Mouse (Mus musculus): ENCODE data around the gene Sec14l5. TPM values are rescaled to one million over a fixed set of nuclear protein-coding genes. Genes with fewer than 3 reads are reported as not detected.

Gene Sec14l5
- total and polyA plus RNA-seq, 2 experiments from 2014 or later, result 0.08 to 0.48 TPM

DNA sequence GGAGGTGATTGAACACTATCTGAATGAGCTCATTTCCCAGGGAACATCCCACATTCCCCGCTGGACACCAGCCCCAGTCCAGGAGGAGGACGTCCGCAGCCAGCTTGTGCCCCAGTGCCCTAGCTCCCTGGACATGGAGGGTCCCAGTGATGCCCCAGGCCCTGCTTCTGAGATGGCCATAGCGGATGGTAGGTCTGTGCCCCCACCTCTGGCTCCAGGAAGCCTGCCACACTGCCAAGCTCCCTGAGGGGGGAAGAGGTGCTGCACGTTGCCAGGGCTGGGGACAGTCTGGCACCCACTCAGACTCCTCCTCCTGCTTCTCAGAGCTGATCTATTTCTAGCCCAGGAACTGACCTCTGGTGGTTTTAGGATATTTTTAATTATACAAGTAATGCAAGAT, 21.9 kb downstream of the Sec14l5 start:
- H3K27ac ChIP-seq (ENCODE audit: low read depth, low read length), result no peak overlapping the region
- no peak overlapping the region for H3K4me2 ChIP-seq (ENCODE audit: low read depth)
- H3K9me3 ChIP-seq (ENCODE audit: low read length), result no peaks in the 10 kb centered on the region
- no peaks in the 10 kb centered on the region for H3K27me3 ChIP-seq (ENCODE audit: insufficient read depth, low read length)
- no peak overlapping the region for H3K4me3 ChIP-seq (ENCODE audit: low read depth, low read length)
- no peaks in the 10 kb centered on the region for H3K36me3 ChIP-seq (ENCODE audit: insufficient read depth)
- H3K4me1 ChIP-seq (ENCODE audit: insufficient read depth), result no peaks in the 10 kb centered on the region
- DNase-seq, result no peak
- TF ChIP-seq CTCF (IDR thresholded peaks at IDR 0.05; ENCODE audit: low read depth), result no peak
- no peak overlapping the region for H3K9ac ChIP-seq
- no peak for ATAC-seq
- 75% methylated on average over 5 of the region's 5 CpGs for WGBS

DNA sequence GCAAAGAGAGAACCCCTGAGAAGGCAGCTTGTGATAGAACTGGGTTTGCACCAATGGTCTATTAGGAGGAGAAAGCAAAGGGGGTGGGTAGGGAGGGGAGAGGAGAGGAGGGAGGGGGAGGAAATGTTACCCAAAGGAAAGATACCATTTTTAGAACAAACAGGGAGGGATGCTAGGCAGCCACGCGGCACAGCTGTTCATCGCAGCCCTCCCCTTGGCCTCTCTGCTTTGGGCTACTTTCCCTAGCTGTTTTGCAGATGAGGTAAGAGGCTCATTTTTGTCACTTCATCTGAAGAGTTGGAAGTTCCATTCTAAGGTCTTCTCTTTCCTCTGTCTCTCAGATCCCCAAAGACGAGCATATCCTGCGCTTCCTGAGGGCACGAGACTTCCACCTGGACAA, 25.7 kb downstream of the Sec14l5 start:
- Histone ChIP-seq H3K27ac (ENCODE audit: low read depth, low read length) (no peak overlapping the region), H3K4me3 (ENCODE audit: low read depth, low read length) (no peak overlapping the region), H3K4me2 (ENCODE audit: low read depth) (no peak overlapping the region), H3K27me3 (ENCODE audit: insufficient read depth, low read length) (no peaks in the 10 kb centered on the region), H3K9ac (no peak overlapping the region), H3K36me3 (ENCODE audit: insufficient read depth) (no peaks in the 10 kb centered on the region), H3K4me1 (ENCODE audit: insufficient read depth) (no peaks in the 10 kb centered on the region), H3K9me3 (ENCODE audit: low read length) (no peaks in the 10 kb centered on the region)
- no peak for TF ChIP-seq CTCF (IDR thresholded peaks at IDR 0.05; ENCODE audit: low read depth)
- WGBS, result 95% methylated on average over 6 of the region's 6 CpGs
- no peak for DNase-seq
- no peak for ATAC-seq

DNA sequence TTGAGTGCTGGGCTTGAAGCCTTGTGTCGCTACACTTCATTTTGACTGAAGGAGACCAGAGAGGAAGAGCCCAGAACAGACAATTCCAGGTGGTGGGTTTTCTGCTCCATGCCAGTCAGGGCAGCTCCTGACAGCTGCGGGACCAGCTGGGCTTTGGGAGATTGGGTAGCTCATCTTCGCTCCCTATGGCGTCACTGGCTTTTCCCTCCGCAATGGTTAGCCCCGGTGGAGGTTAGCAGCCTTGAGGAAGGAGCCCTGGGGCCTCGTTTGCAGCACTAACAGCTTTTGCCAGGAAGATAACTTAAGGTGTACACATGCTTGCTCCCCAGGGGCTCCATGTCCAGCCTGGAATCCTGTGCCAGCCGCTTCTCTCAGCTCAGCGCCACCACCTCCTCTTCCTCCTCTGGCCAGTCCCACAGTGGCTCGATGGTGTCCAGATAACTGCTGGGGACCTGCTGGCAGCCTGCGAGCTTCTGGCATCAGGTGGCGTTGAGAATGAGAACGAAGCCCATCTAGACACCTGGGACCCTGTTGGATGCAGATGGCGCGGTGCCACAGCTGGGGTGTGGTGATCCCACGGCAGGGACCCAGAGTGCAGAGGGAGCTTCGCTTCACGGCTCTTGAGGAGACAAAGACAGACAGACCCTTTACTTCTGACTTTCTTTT, 36.5 kb downstream of the Sec14l5 start:
- TF ChIP-seq CTCF (IDR thresholded peaks at IDR 0.05; ENCODE audit: low read depth), result no peak
- DNase-seq (no peak), ATAC-seq (no peak)
- no peak overlapping the region for H3K9ac ChIP-seq
- H3K27me3 ChIP-seq (ENCODE audit: insufficient read depth, low read length), result no peaks in the 10 kb centered on the region; the same call in 1 of the 2 replicates
- H3K4me2 ChIP-seq (ENCODE audit: low read depth), result no peak overlapping the region
- H3K4me3 ChIP-seq (ENCODE audit: low read depth, low read length), result no peak overlapping the region
- no peak overlapping the region for H3K27ac ChIP-seq (ENCODE audit: low read depth, low read length)
- H3K4me1 ChIP-seq (ENCODE audit: insufficient read depth), result no peaks in the 10 kb centered on the region
- no peaks in the 10 kb centered on the region for H3K9me3 ChIP-seq (ENCODE audit: low read length)
- H3K36me3 ChIP-seq (ENCODE audit: insufficient read depth), result no peaks in the 10 kb centered on the region
- 83% methylated on average over 18 of the region's 18 CpGs for WGBS

DNA sequence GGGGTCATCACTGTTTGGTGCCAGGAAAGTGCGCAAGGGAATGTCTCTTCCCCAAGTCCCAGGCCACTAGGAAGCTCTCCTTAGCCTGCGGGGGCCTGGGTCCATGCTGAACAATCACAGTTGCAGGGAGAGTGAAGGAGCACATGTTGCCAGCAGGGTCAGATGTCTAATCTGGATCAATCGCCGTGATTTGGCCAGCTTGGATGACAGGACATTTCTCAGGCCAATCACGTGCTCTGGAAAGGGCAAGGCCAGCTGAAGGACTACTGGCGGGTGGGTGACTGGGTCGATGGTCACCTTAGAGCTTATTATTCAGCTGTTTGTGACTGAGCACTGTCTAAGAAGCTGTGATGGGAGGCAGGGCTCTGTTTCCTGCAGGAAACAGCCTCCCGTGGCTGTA, 37.2 kb downstream of the Sec14l5 start:
- 68% methylated on average over 8 of the region's 8 CpGs for WGBS
- Histone ChIP-seq H3K4me3 (ENCODE audit: low read depth, low read length) (no peak overlapping the region), H3K27ac (ENCODE audit: low read depth, low read length) (no peak overlapping the region), H3K36me3 (ENCODE audit: insufficient read depth) (no peaks in the 10 kb centered on the region), H3K9ac (no peak overlapping the region), H3K4me2 (ENCODE audit: low read depth) (no peak overlapping the region), H3K9me3 (ENCODE audit: low read length) (no peaks in the 10 kb centered on the region), H3K4me1 (ENCODE audit: insufficient read depth) (no peaks in the 10 kb centered on the region), H3K27me3 (ENCODE audit: insufficient read depth, low read length) (no peaks in the 10 kb centered on the region; the same call in 1 of the 2 replicates)
- DNase-seq (no peak), ATAC-seq (no peak)
- no peak for TF ChIP-seq CTCF (IDR thresholded peaks at IDR 0.05; ENCODE audit: low read depth)

DNA sequence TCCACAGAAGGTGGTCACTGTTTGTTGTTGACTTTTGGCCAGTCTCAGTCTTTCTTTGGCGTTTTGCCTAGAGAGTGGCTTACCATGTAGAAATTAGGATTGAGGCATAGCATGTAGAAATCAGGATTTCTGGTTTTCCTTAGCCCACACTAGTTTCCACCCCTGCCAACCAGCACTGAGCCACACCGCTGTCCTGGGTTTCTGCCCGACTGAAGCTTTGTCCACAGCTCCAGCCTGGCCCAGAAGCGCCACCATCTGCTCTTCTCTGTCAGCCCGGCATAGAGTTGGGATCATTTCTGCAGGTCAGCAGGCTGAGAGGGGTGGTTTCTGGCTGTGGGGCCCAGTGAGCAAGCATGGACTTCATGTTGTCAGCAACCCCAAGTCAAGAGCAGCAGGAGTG, 38.0 kb downstream of the Sec14l5 start:
- Histone ChIP-seq H3K27me3 (ENCODE audit: insufficient read depth, low read length) (no peaks in the 10 kb centered on the region; the same call in 1 of the 2 replicates), H3K4me2 (ENCODE audit: low read depth) (no peak overlapping the region), H3K9ac (no peak overlapping the region), H3K4me3 (ENCODE audit: low read depth, low read length) (no peak overlapping the region), H3K36me3 (ENCODE audit: insufficient read depth) (no peaks in the 10 kb centered on the region), H3K27ac (ENCODE audit: low read depth, low read length) (no peak overlapping the region), H3K4me1 (ENCODE audit: insufficient read depth) (no peaks in the 10 kb centered on the region), H3K9me3 (ENCODE audit: low read length) (no peaks in the 10 kb centered on the region)
- no peak for TF ChIP-seq CTCF (IDR thresholded peaks at IDR 0.05; ENCODE audit: low read depth)
- DNase-seq (no peak), ATAC-seq (no peak)
- WGBS, result 75% methylated on average over 5 of the region's 5 CpGs

DNA sequence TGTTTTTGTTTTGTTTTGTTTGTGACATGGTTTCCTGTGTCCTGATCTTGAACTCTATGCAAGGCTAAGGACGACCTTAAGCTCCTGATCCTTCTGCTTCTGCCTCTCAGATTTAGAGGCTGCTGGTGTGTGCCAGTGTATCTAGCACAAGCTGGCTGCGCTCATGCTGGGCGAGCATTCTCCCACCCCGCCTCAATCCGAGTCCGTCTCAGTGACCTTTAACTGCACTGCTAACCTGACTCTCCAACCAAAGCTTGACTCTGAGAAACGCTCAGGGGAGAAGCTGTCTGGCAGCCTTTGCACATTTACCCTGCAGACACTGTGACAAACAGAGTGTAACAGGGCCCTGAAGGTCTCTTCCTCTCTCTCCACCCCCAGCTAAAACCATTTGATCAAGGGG, 38.8 kb downstream of the Sec14l5 start:
- no peak overlapping the region for H3K9ac ChIP-seq
- TF ChIP-seq CTCF (IDR thresholded peaks at IDR 0.05; ENCODE audit: low read depth), result no peak
- DNase-seq, result no peak
- H3K27ac ChIP-seq (ENCODE audit: low read depth, low read length), result no peak overlapping the region
- no peak overlapping the region for H3K4me3 ChIP-seq (ENCODE audit: low read depth, low read length)
- H3K9me3 ChIP-seq (ENCODE audit: low read length), result no peaks in the 10 kb centered on the region
- no peaks in the 10 kb centered on the region; the same call in 1 of the 2 replicates for H3K27me3 ChIP-seq (ENCODE audit: insufficient read depth, low read length)
- ATAC-seq, result no peak
- no peaks in the 10 kb centered on the region for H3K36me3 ChIP-seq (ENCODE audit: insufficient read depth)
- H3K4me1 ChIP-seq (ENCODE audit: insufficient read depth), result no peaks in the 10 kb centered on the region
- H3K4me2 ChIP-seq (ENCODE audit: low read depth), result no peak overlapping the region
- 65% methylated on average over 7 of the region's 7 CpGs for WGBS

DNA sequence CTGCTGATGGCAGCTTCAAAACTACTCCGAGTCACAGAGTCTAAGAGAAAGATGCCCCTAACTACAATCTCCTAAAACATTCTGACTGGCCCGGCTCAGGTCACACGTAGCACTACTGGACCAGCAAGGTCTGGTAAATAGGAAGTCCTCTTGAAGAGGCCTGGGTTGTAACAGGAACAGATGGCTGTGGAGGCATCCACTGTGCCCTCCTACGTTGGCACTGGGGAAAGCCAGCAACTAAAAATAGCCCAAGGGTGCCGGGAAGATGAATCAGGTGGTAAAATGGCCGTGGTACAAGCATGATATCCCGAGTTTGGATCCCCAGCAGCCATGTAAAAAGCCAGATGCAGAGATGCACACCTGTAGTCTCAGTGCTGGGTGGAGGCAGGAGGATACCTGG, 39.3 kb downstream of the Sec14l5 start:
- DNase-seq, result no peak

More for the DNA sequence above, 39.3 kb downstream of the Sec14l5 start:
- no peak overlapping the region for H3K4me2 ChIP-seq (ENCODE audit: low read depth)
- H3K9me3 ChIP-seq (ENCODE audit: low read length), result no peaks in the 10 kb centered on the region
- no peak overlapping the region for H3K4me3 ChIP-seq (ENCODE audit: low read depth, low read length)
- no peak overlapping the region for H3K9ac ChIP-seq
- no peak overlapping the region for H3K27ac ChIP-seq (ENCODE audit: low read depth, low read length)
- H3K4me1 ChIP-seq (ENCODE audit: insufficient read depth), result no peaks in the 10 kb centered on the region
- 80% methylated on average over 7 of the region's 7 CpGs for WGBS
- no peaks in the 10 kb centered on the region for H3K36me3 ChIP-seq (ENCODE audit: insufficient read depth)
- no peak for ATAC-seq
- no peak for TF ChIP-seq CTCF (IDR thresholded peaks at IDR 0.05; ENCODE audit: low read depth)
- no peaks in the 10 kb centered on the region; the same call in 1 of the 2 replicates for H3K27me3 ChIP-seq (ENCODE audit: insufficient read depth, low read length)

Data from forebrain, postnatal 0 days (tissue).